Mouse (Mus musculus): Measurements from ENCODE around the gene Macrod2.

- TF ChIP-seq GATA1 (IDR thresholded peaks at IDR 0.05; ENCODE audit: borderline replicate concordance, low read length) (no peak), FLI1 (IDR thresholded peaks at IDR 0.05; ENCODE audit: low read length) (no peak)
Observed at GRCm38 (mm10) chr2:142264697-142265096, 1869.6 kb downstream of the Macrod2 start.

All from megakaryocyte, embryonic 14.5 days (primary cell).